Comparison of ENCODE assay signal across 11 mouse cellular contexts in genomic region chrX:36352446-36352845, GRCm38 (mm10). TPM values are rescaled to one million over a fixed set of nuclear protein-coding genes. Genes with fewer than 3 reads are reported as not detected.
DNase-seq lines count a peak whose midpoint lies in the region; ATAC-seq and TF ChIP-seq lines count a peak whose summit lies in the region.
"Had no signal": no experiment of that assay in that cellular context is flagged by ENCODE, and none has a peak within 500 bp of the region (broad histone marks: within the 10 kb centered on the region; RNA-seq: fewer than 3 reads in every experiment).

No protein-coding gene starts in this region.

- peak; percentile 14 for DNase-seq in gastrocnemius, postnatal 10 days
- DNase-seq in gastrocnemius, postnatal 36 days, result no peak
- peak; percentile 36 for DNase-seq in midbrain, postnatal 0 days (ENCODE audit: low spot score)
- peak; percentile 17 to 20 for DNase-seq in cerebellum, adult 2 months
- DNase-seq in lung, postnatal 25 days (ENCODE audit: low spot score), result peak; percentile 8

- H3K4me2 ChIP-seq in midbrain, postnatal 0 days (ENCODE audit: low read depth, low read length, poor library complexity, severe bottlenecking), result no peak overlapping the region
- no peak overlapping the region for H3K4me2 ChIP-seq in midbrain, embryonic 16.5 days (ENCODE audit: low read length)
- H3K4me2 ChIP-seq: stomach, embryonic 15.5 days had no signal

- no peak for ATAC-seq in midbrain, postnatal 0 days (ENCODE audit: low FRiP score)
- ATAC-seq in midbrain, embryonic 16.5 days, result no peak
- ATAC-seq in erythroid progenitor cell, adult 5-6 weeks (replicated peaks; ENCODE audit: low FRiP score, poor library complexity, severe bottlenecking), result no peak
- no peak for ATAC-seq in megakaryocyte-erythroid progenitor cell, adult 5-6 weeks (replicated peaks; ENCODE audit: low FRiP score, low TSS enrichment, poor library complexity, severe bottlenecking)

- no peaks in the 10 kb centered on the region for H3K4me1 ChIP-seq in midbrain, postnatal 0 days (ENCODE audit: insufficient read depth, low read length)
- H3K4me1 ChIP-seq in midbrain, embryonic 16.5 days (ENCODE audit: control insufficient read depth, insufficient read depth, low read length), result no peaks in the 10 kb centered on the region
- no peaks in the 10 kb centered on the region for H3K4me1 ChIP-seq in cerebellum, adult 2 months (ENCODE audit: control insufficient read depth, insufficient read depth, low read length)
- H3K4me1 ChIP-seq: stomach, embryonic 15.5 days had no signal

- no peak overlapping the region for H3K9ac ChIP-seq in midbrain, postnatal 0 days (replicated peaks; ENCODE audit: low read length, poor library complexity, severe bottlenecking)
- H3K9ac ChIP-seq in midbrain, embryonic 16.5 days (ENCODE audit: low read depth, low read length), result no peak overlapping the region
- H3K9ac ChIP-seq: stomach, embryonic 15.5 days had no signal

- H3K36me3 ChIP-seq in midbrain, postnatal 0 days (ENCODE audit: insufficient read depth, low read length), result no peaks in the 10 kb centered on the region
- H3K36me3 ChIP-seq in midbrain, embryonic 16.5 days (ENCODE audit: control insufficient read depth, insufficient read depth, low read length), result no peaks in the 10 kb centered on the region
- H3K36me3 ChIP-seq: stomach, embryonic 15.5 days had no signal

- no peaks in the 10 kb centered on the region for H3K27me3 ChIP-seq in midbrain, postnatal 0 days (ENCODE audit: insufficient read depth, low read length)
- H3K27me3 ChIP-seq in midbrain, embryonic 16.5 days (ENCODE audit: control insufficient read depth, insufficient read depth, low read depth, low read length), result no peaks in the 10 kb centered on the region
- H3K27me3 ChIP-seq in cerebellum, adult 2 months (ENCODE audit: control insufficient read depth, insufficient read depth, low read length), result no peaks in the 10 kb centered on the region
- H3K27me3 ChIP-seq: stomach, embryonic 15.5 days had no signal

- intact Hi-C loops in gastrocnemius, postnatal 36 days (cut with DNase I), result loop anchor here (5.0 kb wide), 1 partner anchor 125 kb away; no protein-coding TSS in a partner anchor

- no peaks in the 10 kb centered on the region for H3K9me3 ChIP-seq in midbrain, postnatal 0 days (ENCODE audit: low read length)
- no peaks in the 10 kb centered on the region for H3K9me3 ChIP-seq in midbrain, embryonic 16.5 days (replicated peaks; ENCODE audit: control insufficient read depth, low read length, poor library complexity, severe bottlenecking)
- H3K9me3 ChIP-seq: stomach, embryonic 15.5 days had no signal

- H3K4me3 ChIP-seq in midbrain, postnatal 0 days (ENCODE audit: low read depth, low read length), result no peak overlapping the region
- H3K4me3 ChIP-seq in midbrain, embryonic 16.5 days (ENCODE audit: low read depth, low read length), result no peak overlapping the region
- no peak overlapping the region for H3K4me3 ChIP-seq in cerebellum, adult 2 months (replicated peaks; ENCODE audit: insufficient read depth, low read depth, low read length)
- H3K4me3 ChIP-seq: stomach, embryonic 15.5 days had no signal

- TF ChIP-seq CTCF in midbrain, postnatal 0 days (IDR thresholded peaks at IDR 0.05), result peak; percentile 48
- TF ChIP-seq CTCF in cerebellum, adult 2 months (IDR thresholded peaks at IDR 0.05; ENCODE audit: borderline replicate concordance, insufficient read depth, low read depth, low read length), result no peak

- 58% methylated on average over 3 of the region's 3 CpGs for WGBS in midbrain, postnatal 0 days
- 51% methylated on average over 3 of the region's 3 CpGs for WGBS in midbrain, embryonic 16.5 days
- WGBS in cerebellum, adult 2 months, result 52% methylated on average over 3 of the region's 3 CpGs

- TF ChIP-seq POLR2A in cerebellum, adult 2 months (IDR thresholded peaks at IDR 0.05; ENCODE audit: borderline replicate concordance, insufficient read depth, low read length), result no peak

- H3K27ac ChIP-seq in midbrain, postnatal 0 days (ENCODE audit: low read depth, low read length), result no peak overlapping the region
- no peak overlapping the region for H3K27ac ChIP-seq in midbrain, embryonic 16.5 days (ENCODE audit: low read length)
- H3K27ac ChIP-seq in cerebellum, adult 2 months (ENCODE audit: insufficient read depth, low read length), result no peak overlapping the region
- H3K27ac ChIP-seq: macrophage; stomach, embryonic 15.5 days had no signal

RNA-seq across cellular contexts. Expression of gene Lonrf3, which starts 24.3 kb away (rescaled TPM):
- total RNA-seq in gastrocnemius, postnatal 10 days (2021), result 1 to 10 TPM; 2.5 to 3.2 TPM
- 1 to 10 TPM; 1.2 to 2.0 TPM for total RNA-seq in gastrocnemius, postnatal 36 days (2021)
- 7.1 and 7.6 TPM in 2 replicates for total RNA-seq in midbrain, postnatal 0 days (2014; rRNA removed)
- 0.49 and 0.61 TPM in 2 replicates for polyA plus RNA-seq in midbrain, postnatal 0 days (2015; fragmentation: Nextera tagmentation; extraction: Ambion mirVana)
- polyA plus RNA-seq in midbrain, embryonic 16.5 days (2015; fragmentation: Nextera tagmentation; extraction: Ambion mirVana), result 0.34 and 0.41 TPM in 2 replicates
- 5.6 and 5.8 TPM in 2 replicates for polyA plus RNA-seq in cerebellum, adult 2 months (2012; rRNA removed)
- total RNA-seq in erythroid progenitor cell, adult 5-6 weeks (2015; ENCODE audit: low replicate concordance), result 2.1 and 4.0 TPM in 2 replicates
- 0.26 and 4.7 TPM in 2 replicates for total RNA-seq in erythroid progenitor cell, adult 5-6 weeks (2017; ENCODE audit: low replicate concordance)
- 1.9 TPM in 1 of 2 replicates, not detected in the other for total RNA-seq in megakaryocyte-erythroid progenitor cell, adult 5-6 weeks (2014; fragmentation: Nextera tagmentation)
- total RNA-seq in megakaryocyte-erythroid progenitor cell, adult 5-6 weeks (2017), result 1.8 and 2.0 TPM in 2 replicates

RNA-seq across cellular contexts. Expression of gene Gm6268, which starts 48.6 kb away (rescaled TPM):
- not detected for total RNA-seq in gastrocnemius, postnatal 10 days (2021)
- total RNA-seq in gastrocnemius, postnatal 36 days (2021), result not detected
- total RNA-seq in midbrain, postnatal 0 days (2014; rRNA removed), result not detected in 2 replicates
- not detected in 2 replicates for polyA plus RNA-seq in midbrain, postnatal 0 days (2015; fragmentation: Nextera tagmentation; extraction: Ambion mirVana)
- not detected in 2 replicates for polyA plus RNA-seq in midbrain, embryonic 16.5 days (2015; fragmentation: Nextera tagmentation; extraction: Ambion mirVana)
- not detected in 2 replicates for polyA plus RNA-seq in cerebellum, adult 2 months (2012; rRNA removed)
- not detected in 2 replicates for total RNA-seq in erythroid progenitor cell, adult 5-6 weeks (2015; ENCODE audit: low replicate concordance)
- not detected in 2 replicates for total RNA-seq in erythroid progenitor cell, adult 5-6 weeks (2017; ENCODE audit: low replicate concordance)
- not detected in 2 replicates for total RNA-seq in megakaryocyte-erythroid progenitor cell, adult 5-6 weeks (2014; fragmentation: Nextera tagmentation)
- total RNA-seq in megakaryocyte-erythroid progenitor cell, adult 5-6 weeks (2017), result not detected in 2 replicates
- total RNA-seq: hematopoietic stem cell, adult 5-6 weeks had no signal
- polyA plus RNA-seq: macrophage; stomach, embryonic 15.5 days had no signal

Comparison
In these comparisons a context has a peak if more than half of its experiments do, and no peak if none do; other contexts are left out.
1. DNase-seq: peak in gastrocnemius, postnatal 10 days (single experiment), midbrain, postnatal 0 days (single experiment), cerebellum, adult 2 months (2 of 2) and lung, postnatal 25 days (single experiment); none in gastrocnemius, postnatal 36 days (0 of 2).